Mouse (Mus musculus): ENCODE measurements around the gene Vrtn. TPM values are rescaled to one million over a fixed set of nuclear protein-coding genes. Genes with fewer than 3 reads are reported as not detected.

The Vrtn gene
- polyA plus RNA-seq, 1 experiment from 2014 or later: not detected

DNA sequence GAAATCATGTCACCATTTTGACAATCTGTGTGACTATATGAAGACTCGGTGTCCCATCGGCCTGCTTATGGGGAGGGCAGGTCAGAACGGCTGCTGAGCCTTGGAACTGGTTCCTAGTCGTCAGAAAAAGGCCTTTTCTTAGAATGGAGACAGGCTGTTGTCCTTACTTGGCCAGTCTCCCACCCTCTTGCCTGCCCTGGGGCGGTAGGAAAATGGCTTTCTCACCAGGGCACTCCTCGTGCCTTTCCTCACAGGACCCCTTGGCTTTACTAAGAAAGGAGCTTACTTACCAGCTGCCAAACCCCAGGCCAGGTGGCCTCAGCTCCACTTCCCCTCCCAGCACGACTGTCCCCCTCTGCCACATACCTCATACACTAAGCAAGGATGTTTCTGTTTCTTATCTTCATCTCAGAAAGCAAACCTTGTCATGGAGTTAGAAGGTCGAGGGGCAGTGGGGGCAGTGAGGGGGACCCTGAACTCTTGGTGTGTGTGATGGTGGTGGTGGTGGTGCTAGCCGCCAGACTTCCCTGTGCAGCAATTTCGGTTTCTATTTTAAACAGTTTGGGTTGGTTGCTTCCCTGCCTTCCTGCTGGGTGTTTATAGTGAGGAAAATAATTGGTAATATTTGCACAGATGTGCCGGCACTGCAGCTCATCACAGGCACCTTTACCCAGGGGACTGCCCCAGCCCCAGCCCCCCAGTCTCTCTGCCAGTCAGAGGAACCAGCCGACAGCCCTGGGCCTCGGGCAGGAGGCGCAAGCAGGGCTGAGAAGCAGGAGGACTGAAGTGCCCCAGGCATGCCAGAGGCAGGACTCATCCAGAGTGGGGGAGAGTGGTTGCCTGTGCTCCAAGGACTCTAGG, 34.1 kb downstream of the Vrtn start:
- Histone ChIP-seq H3K36me3 (ENCODE audit: control insufficient read depth, insufficient read depth, low read length) (no peaks in the 10 kb centered on the region), H3K4me1 (ENCODE audit: control insufficient read depth, insufficient read depth, low read length) (no peaks in the 10 kb centered on the region), H3K9ac (ENCODE audit: low read depth, low read length) (no peak overlapping the region), H3K9me3 (ENCODE audit: control insufficient read depth, low read length) (no peaks in the 10 kb centered on the region), H3K27ac (ENCODE audit: low read depth, low read length) (no peak overlapping the region), H3K4me2 (replicated peaks; ENCODE audit: low read depth, low read length) (no peak overlapping the region), H3K27me3 (ENCODE audit: control insufficient read depth, insufficient read depth, low read length) (no peaks in the 10 kb centered on the region), H3K4me3 (ENCODE audit: low read length) (no peak overlapping the region)
- WGBS: 54% methylated on average over 14 of the region's 14 CpGs
- no peak for ATAC-seq (ENCODE audit: low FRiP score, low TSS enrichment)

GRCm38 (mm10) chr12:84676011-84676410, 35.2 kb downstream of the Vrtn start:
- no peak for ATAC-seq (ENCODE audit: low FRiP score, low TSS enrichment)
- Histone ChIP-seq H3K27ac (ENCODE audit: low read depth, low read length) (no peak overlapping the region), H3K36me3 (ENCODE audit: control insufficient read depth, insufficient read depth, low read length) (no peaks in the 10 kb centered on the region), H3K4me1 (ENCODE audit: control insufficient read depth, insufficient read depth, low read length) (no peaks in the 10 kb centered on the region), H3K4me3 (ENCODE audit: low read length) (no peak overlapping the region), H3K27me3 (ENCODE audit: control insufficient read depth, insufficient read depth, low read length) (peaks cover 4% of the 10 kb centered on the region; the same call in 1 of the 2 replicates), H3K9me3 (ENCODE audit: control insufficient read depth, low read length) (no peaks in the 10 kb centered on the region), H3K9ac (ENCODE audit: low read depth, low read length) (no peak overlapping the region), H3K4me2 (replicated peaks; ENCODE audit: low read depth, low read length) (no peak overlapping the region)
- 84% methylated on average over 3 of the region's 3 CpGs for WGBS

- WGBS: 76% methylated on average over 7 of the region's 7 CpGs
- H3K4me2 ChIP-seq (replicated peaks; ENCODE audit: low read depth, low read length): no peak overlapping the region
- no peak for ATAC-seq (ENCODE audit: low FRiP score, low TSS enrichment)
- peaks cover 4% of the 10 kb centered on the region; the same call in 1 of the 2 replicates for H3K27me3 ChIP-seq (ENCODE audit: control insufficient read depth, insufficient read depth, low read length)
- no peaks in the 10 kb centered on the region for H3K9me3 ChIP-seq (ENCODE audit: control insufficient read depth, low read length)
- H3K4me3 ChIP-seq (ENCODE audit: low read length): no peak overlapping the region
- H3K27ac ChIP-seq (ENCODE audit: low read depth, low read length): no peak overlapping the region
- H3K4me1 ChIP-seq (ENCODE audit: control insufficient read depth, insufficient read depth, low read length): no peaks in the 10 kb centered on the region
- H3K9ac ChIP-seq (ENCODE audit: low read depth, low read length): no peak overlapping the region
- H3K36me3 ChIP-seq (ENCODE audit: control insufficient read depth, insufficient read depth, low read length): no peaks in the 10 kb centered on the region
Observed at GRCm38 (mm10) chr12:84684569-84684968, 43.8 kb downstream of the Vrtn start.

DNA sequence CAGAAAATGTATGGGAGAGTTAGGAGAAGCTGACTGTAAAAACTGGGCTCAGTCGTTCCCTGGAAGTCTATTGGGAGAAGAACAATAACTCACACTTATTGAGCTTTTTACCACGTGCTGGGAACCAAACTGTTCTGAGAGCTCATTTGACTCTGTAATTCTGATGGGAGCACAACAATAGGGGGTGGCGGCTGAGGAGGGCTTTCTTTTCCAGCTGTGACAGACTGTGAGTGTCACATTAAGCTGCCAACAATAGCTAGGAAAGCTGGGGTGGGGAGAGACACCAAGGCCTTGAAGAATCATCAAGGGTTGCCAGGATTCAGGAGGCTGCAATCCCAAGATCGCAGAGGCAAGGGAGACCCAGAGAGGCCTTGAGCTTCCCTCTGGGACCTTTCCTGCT, 45.4 kb downstream of the Vrtn start:
- Histone ChIP-seq H3K36me3 (ENCODE audit: control insufficient read depth, insufficient read depth, low read length) (no peaks in the 10 kb centered on the region), H3K9ac (ENCODE audit: low read depth, low read length) (no peak overlapping the region), H3K4me3 (ENCODE audit: low read length) (no peak overlapping the region), H3K4me2 (replicated peaks; ENCODE audit: low read depth, low read length) (no peak overlapping the region), H3K27ac (ENCODE audit: low read depth, low read length) (no peak overlapping the region), H3K4me1 (ENCODE audit: control insufficient read depth, insufficient read depth, low read length) (no peaks in the 10 kb centered on the region), H3K27me3 (ENCODE audit: control insufficient read depth, insufficient read depth, low read length) (no peaks in the 10 kb centered on the region), H3K9me3 (ENCODE audit: control insufficient read depth, low read length) (no peaks in the 10 kb centered on the region)
- WGBS: 40% methylated on average over 4 of the region's 4 CpGs
- ATAC-seq (ENCODE audit: low FRiP score, low TSS enrichment): no peak

GRCm38 (mm10) chr12:84687531-84687930, 46.7 kb downstream of the Vrtn start:
- ATAC-seq (ENCODE audit: low FRiP score, low TSS enrichment): no peak
- Histone ChIP-seq H3K4me2 (replicated peaks; ENCODE audit: low read depth, low read length) (no peak overlapping the region), H3K27me3 (ENCODE audit: control insufficient read depth, insufficient read depth, low read length) (no peaks in the 10 kb centered on the region), H3K36me3 (ENCODE audit: control insufficient read depth, insufficient read depth, low read length) (no peaks in the 10 kb centered on the region), H3K9ac (ENCODE audit: low read depth, low read length) (no peak overlapping the region), H3K27ac (ENCODE audit: low read depth, low read length) (no peak overlapping the region), H3K4me3 (ENCODE audit: low read length) (no peak overlapping the region), H3K9me3 (ENCODE audit: control insufficient read depth, low read length) (no peaks in the 10 kb centered on the region), H3K4me1 (ENCODE audit: control insufficient read depth, insufficient read depth, low read length) (no peaks in the 10 kb centered on the region)
- WGBS: 86% methylated on average over 4 of the region's 4 CpGs

GRCm38 (mm10) chr12:84689051-84689450, 48.2 kb downstream of the Vrtn start:
- H3K27me3 ChIP-seq (ENCODE audit: control insufficient read depth, insufficient read depth, low read length): no peaks in the 10 kb centered on the region
- no peak overlapping the region for H3K27ac ChIP-seq (ENCODE audit: low read depth, low read length)
- no peak overlapping the region for H3K4me2 ChIP-seq (replicated peaks; ENCODE audit: low read depth, low read length)
- no peak overlapping the region for H3K9ac ChIP-seq (ENCODE audit: low read depth, low read length)
- no peaks in the 10 kb centered on the region for H3K9me3 ChIP-seq (ENCODE audit: control insufficient read depth, low read length)
- ATAC-seq (ENCODE audit: low FRiP score, low TSS enrichment): no peak
- no peaks in the 10 kb centered on the region for H3K4me1 ChIP-seq (ENCODE audit: control insufficient read depth, insufficient read depth, low read length)
- 85% methylated on average over 11 of the region's 11 CpGs for WGBS
- H3K36me3 ChIP-seq (ENCODE audit: control insufficient read depth, insufficient read depth, low read length): no peaks in the 10 kb centered on the region
- H3K4me3 ChIP-seq (ENCODE audit: low read length): no peak overlapping the region

DNA sequence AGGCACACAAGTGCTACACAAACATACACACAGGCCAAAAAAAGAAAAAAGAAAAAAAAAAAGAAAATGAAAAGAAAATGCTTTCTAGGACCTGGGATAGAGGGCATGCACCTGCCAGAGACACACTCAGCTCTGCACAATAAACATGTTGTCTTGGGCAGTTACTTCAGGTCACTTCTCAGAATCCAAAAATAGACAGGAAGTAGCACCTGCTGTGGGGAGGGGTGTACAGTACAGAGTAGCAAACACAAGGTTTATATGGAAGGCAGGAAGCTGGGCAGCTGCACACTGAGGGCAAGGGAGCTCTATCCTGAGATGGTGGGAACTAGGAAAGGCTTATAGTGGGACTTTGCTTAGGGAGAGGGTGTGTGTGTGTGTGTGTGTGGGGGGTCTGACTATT, 50.5 kb downstream of the Vrtn start:
- no peak for ATAC-seq (ENCODE audit: low FRiP score, low TSS enrichment)
- no peak overlapping the region for H3K4me2 ChIP-seq (replicated peaks; ENCODE audit: low read depth, low read length)
- H3K4me3 ChIP-seq (ENCODE audit: low read length): no peak overlapping the region
- no peak overlapping the region for H3K9ac ChIP-seq (ENCODE audit: low read depth, low read length)
- no peaks in the 10 kb centered on the region for H3K36me3 ChIP-seq (ENCODE audit: control insufficient read depth, insufficient read depth, low read length)
- H3K27ac ChIP-seq (ENCODE audit: low read depth, low read length): no peak overlapping the region
- no peaks in the 10 kb centered on the region for H3K4me1 ChIP-seq (ENCODE audit: control insufficient read depth, insufficient read depth, low read length)
- no peaks in the 10 kb centered on the region for H3K9me3 ChIP-seq (ENCODE audit: control insufficient read depth, low read length)
- no peaks in the 10 kb centered on the region for H3K27me3 ChIP-seq (ENCODE audit: control insufficient read depth, insufficient read depth, low read length)

GRCm38 (mm10) chr12:84692141-84692540, 51.3 kb downstream of the Vrtn start:
- 82% methylated on average over 6 of the region's 6 CpGs for WGBS
- no peak overlapping the region for H3K4me2 ChIP-seq (replicated peaks; ENCODE audit: low read depth, low read length)
- ATAC-seq (ENCODE audit: low FRiP score, low TSS enrichment): no peak

DNA sequence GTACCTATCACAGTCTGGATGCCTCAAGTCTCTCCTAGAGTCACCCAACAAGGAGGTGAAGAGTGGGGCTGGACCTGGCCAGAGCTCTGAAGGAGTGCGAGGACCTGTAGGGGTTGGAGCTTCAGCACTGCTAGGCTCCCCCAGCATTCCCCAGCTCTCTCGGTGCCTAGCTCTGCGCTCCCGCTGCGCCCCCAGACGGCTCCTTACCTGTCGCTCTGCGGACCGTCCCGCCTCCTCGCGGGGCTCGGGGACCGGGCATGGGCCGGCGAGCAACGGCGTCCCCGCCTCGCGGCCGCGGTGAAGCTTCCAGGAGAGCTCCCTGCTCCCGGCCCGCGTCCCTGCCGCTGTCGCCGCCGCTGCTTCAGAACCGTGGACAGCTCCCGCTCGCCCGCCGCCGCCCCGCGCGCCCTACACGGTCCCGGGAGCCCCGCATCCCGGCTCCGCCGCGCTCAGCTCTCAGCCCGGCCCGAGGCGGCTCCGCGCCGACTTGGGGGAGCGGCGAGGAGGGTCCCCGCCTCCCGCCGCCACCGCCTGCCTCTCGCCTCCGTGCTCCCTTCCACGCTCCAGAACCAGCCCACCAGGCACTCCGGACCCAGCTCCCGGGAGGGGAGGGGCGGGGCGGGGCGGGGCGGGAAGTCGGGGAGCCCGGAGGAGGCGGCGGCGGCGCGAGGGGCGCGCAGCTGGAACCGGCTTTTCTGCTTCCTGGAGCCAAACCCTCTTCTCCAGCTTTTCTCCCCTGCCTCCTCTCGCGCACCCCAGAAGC, 57.7 kb downstream of the Vrtn start, which contains the start of gene Syndig1l:
Syndig1l (minus strand) TSS at position 513 of the 763 bp plus-strand sequence.
- peaks cover 59% of the 10 kb centered on the region for H3K27me3 ChIP-seq (ENCODE audit: control insufficient read depth, insufficient read depth, low read length)
- peak; percentile 82 for ATAC-seq (ENCODE audit: low FRiP score, low TSS enrichment)

More at GRCm38 (mm10) chr12:84692141-84692540, 51.3 kb downstream of the Vrtn start:
- H3K27ac ChIP-seq (ENCODE audit: low read depth, low read length): no peak overlapping the region
- no peaks in the 10 kb centered on the region for H3K36me3 ChIP-seq (ENCODE audit: control insufficient read depth, insufficient read depth, low read length)
- peaks cover 3% of the 10 kb centered on the region for H3K27me3 ChIP-seq (ENCODE audit: control insufficient read depth, insufficient read depth, low read length)
- no peak overlapping the region for H3K9ac ChIP-seq (ENCODE audit: low read depth, low read length)
- no peaks in the 10 kb centered on the region for H3K9me3 ChIP-seq (ENCODE audit: control insufficient read depth, low read length)
- H3K4me1 ChIP-seq (ENCODE audit: control insufficient read depth, insufficient read depth, low read length): no peaks in the 10 kb centered on the region
- no peak overlapping the region for H3K4me3 ChIP-seq (ENCODE audit: low read length)

More for the DNA sequence above, 57.7 kb downstream of the Vrtn start, which contains the start of gene Syndig1l:
- no peak within 1 kb of the TSS for H3K9ac ChIP-seq (ENCODE audit: low read depth, low read length)
- no peak within 1 kb of the TSS for H3K27ac ChIP-seq (ENCODE audit: low read depth, low read length)
- H3K4me2 ChIP-seq (replicated peaks; ENCODE audit: low read depth, low read length): peak within 1 kb of the TSS; percentile 94
- H3K4me3 ChIP-seq (ENCODE audit: low read length): peak within 1 kb of the TSS; percentile 53
- no peaks in the 10 kb centered on the region for H3K36me3 ChIP-seq (ENCODE audit: control insufficient read depth, insufficient read depth, low read length)
- H3K9me3 ChIP-seq (ENCODE audit: control insufficient read depth, low read length): no peaks in the 10 kb centered on the region
- no peaks in the 10 kb centered on the region for H3K4me1 ChIP-seq (ENCODE audit: control insufficient read depth, insufficient read depth, low read length)
- under 1% methylated on average over 65 of the region's 79 CpGs for WGBS

All from kidney, embryonic 14.5 days (tissue).